Mouse (Mus musculus) embryonic facial prominence, embryonic 15.5 days (tissue): ENCODE results near the gene Ifrd2. TPM values are rescaled to one million over a fixed set of nuclear protein-coding genes. Genes with fewer than 3 reads are reported as not detected.

Source experiments
- ATAC-seq: fragments of 200-750 bp; cut with Nextera tagmentation; 2 replicates; pipeline ENCODE4 v1.8.0; 2017; ENCODE audit warnings: low read depth, moderate TSS enrichment; ENCODE audit not compliant: insufficient number of reproducible peaks, low FRiP score, low TSS enrichment
- H3K27ac ChIP-seq: fragments of 300-500 bp; sonication (generic); replicated peaks from 2 replicates; pipeline ENCODE4 v1.5.1; 2015; ENCODE audit warnings: mild to moderate bottlenecking, inconsistent platforms
- H3K27me3 ChIP-seq: fragments of 300-500 bp; sonication (generic); 2 replicates; pipeline ENCODE4 v1.6.1; 2015; ENCODE audit warnings: inconsistent platforms
- H3K36me3 ChIP-seq: fragments of 300-500 bp; sonication (generic); 2 replicates; pipeline ENCODE4 v1.6.1; 2015; ENCODE audit warnings: mild to moderate bottlenecking, inconsistent platforms
- H3K4me1 ChIP-seq: fragments of 300-500 bp; sonication (generic); 2 replicates; pipeline ENCODE4 v1.6.1; 2015; ENCODE audit warnings: inconsistent platforms
- H3K4me2 ChIP-seq: fragments of 300-500 bp; sonication (generic); replicated peaks from 2 replicates; pipeline ENCODE4 v1.6.1; 2015; ENCODE audit warnings: mild to moderate bottlenecking, inconsistent platforms
- H3K4me3 ChIP-seq: fragments of 300-500 bp; sonication (generic); replicated peaks from 2 replicates; pipeline ENCODE4 v1.5.1; 2015; ENCODE audit warnings: mild to moderate bottlenecking, inconsistent platforms
- H3K9ac ChIP-seq: fragments of 300-500 bp; sonication (generic); 2 replicates; pipeline ENCODE4 v1.6.1; 2015; ENCODE audit warnings: inconsistent platforms
- H3K9me3 ChIP-seq: fragments of 300-500 bp; sonication (generic); replicated peaks from 2 replicates; pipeline ENCODE4 v1.6.1; 2016; ENCODE audit warnings: inconsistent platforms
- WGBS: fragments of 180-500 bp; shearing (Covaris S2); methylation state at CpG from one replicate; pipeline ENCODE4 v1.1.7; 2015; 5-methylcytosine and 5-hydroxymethylcytosine counted together
- polyA plus RNA-seq: library from polyadenylated mRNA; unstranded; fragments of >200 nt; fragmentation: Nextera tagmentation; extraction: Ambion mirVana; gene quantifications from 2 replicates; pipeline ENCODE4 v1.2.1, GENCODE M21; 2015

Ifrd2 gene
- polyA plus RNA-seq, 1 experiment from 2014 or later, result 46.8 TPM

DNA sequence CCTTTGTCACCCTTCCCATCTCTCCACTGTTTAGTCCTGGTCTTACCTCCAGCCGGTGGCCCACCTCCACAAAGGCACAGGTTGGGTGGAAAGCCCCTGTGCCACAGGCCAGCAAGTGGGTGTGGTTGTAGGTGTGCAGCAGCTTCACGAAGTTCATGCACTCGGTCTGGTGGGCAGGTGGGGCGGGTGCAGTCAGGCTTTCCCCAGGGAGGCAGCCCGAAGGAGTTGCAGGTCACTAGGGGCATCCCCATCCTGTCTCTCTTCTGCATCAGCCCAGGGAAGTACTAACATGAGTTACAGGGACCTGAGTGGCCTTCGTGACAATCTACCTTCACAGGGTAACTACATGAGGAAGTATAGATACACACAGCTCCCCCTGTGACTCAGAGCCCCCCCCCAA is 15.8 kb downstream of the Ifrd2 start:
- H3K4me1 ChIP-seq, result peaks cover 58% of the 10 kb centered on the region
- H3K27me3 ChIP-seq, result no peaks in the 10 kb centered on the region
- H3K4me3 ChIP-seq, result no peak overlapping the region
- H3K9me3 ChIP-seq, result no peaks in the 10 kb centered on the region
- WGBS, result 72% methylated on average over 6 of the region's 6 CpGs
- H3K27ac ChIP-seq, result no peak overlapping the region
- no peaks in the 10 kb centered on the region for H3K36me3 ChIP-seq
- H3K4me2 ChIP-seq, result no peak overlapping the region
- no peak for ATAC-seq
- no peak overlapping the region for H3K9ac ChIP-seq

- Histone ChIP-seq H3K4me1 (peaks cover 74% of the 10 kb centered on the region), H3K4me2 (peak overlapping the region; percentile 34), H3K36me3 (no peaks in the 10 kb centered on the region), H3K27me3 (no peaks in the 10 kb centered on the region), H3K9ac (no peak overlapping the region), H3K27ac (peak overlapping the region; percentile 73), H3K9me3 (no peaks in the 10 kb centered on the region), H3K4me3 (peak overlapping the region; percentile 26)
- 31% methylated on average over 23 of the region's 23 CpGs for WGBS
- peak; percentile 18; the same call in 1 of the 2 replicates for ATAC-seq
These were observed 17.7 kb downstream of the Ifrd2 start for GRCm38 (mm10) chr9:107605041-107605661.

GRCm38 (mm10) chr9:107606591-107606990 is 19.1 kb downstream of the Ifrd2 start:
- H3K9ac ChIP-seq, result no peak overlapping the region
- H3K4me3 ChIP-seq, result peak overlapping the region; percentile 17; the same call in 1 of the 2 replicates
- WGBS, result 9% methylated on average over 9 of the region's 9 CpGs
- H3K27me3 ChIP-seq, result no peaks in the 10 kb centered on the region
- H3K36me3 ChIP-seq, result no peaks in the 10 kb centered on the region
- peak overlapping the region; percentile 55 for H3K27ac ChIP-seq
- peak overlapping the region; percentile 35 for H3K4me2 ChIP-seq
- H3K4me1 ChIP-seq, result peaks cover 81% of the 10 kb centered on the region
- H3K9me3 ChIP-seq, result no peaks in the 10 kb centered on the region
- no peak for ATAC-seq

- Histone ChIP-seq H3K27ac (0 out of 2 replicates have a peak overlapping the region, but pooled peaks have one; percentile 48), H3K36me3 (no peaks in the 10 kb centered on the region), H3K27me3 (no peaks in the 10 kb centered on the region), H3K9me3 (no peaks in the 10 kb centered on the region), H3K4me2 (peak overlapping the region; percentile 35), H3K4me3 (peak overlapping the region; percentile 17; the same call in 1 of the 2 replicates), H3K4me1 (peaks cover 85% of the 10 kb centered on the region), H3K9ac (no peak overlapping the region)
- no peak for ATAC-seq
- WGBS, result 85% methylated on average over 2 of the region's 2 CpGs
These were observed 19.6 kb downstream of the Ifrd2 start for GRCm38 (mm10) chr9:107607036-107607435.

DNA sequence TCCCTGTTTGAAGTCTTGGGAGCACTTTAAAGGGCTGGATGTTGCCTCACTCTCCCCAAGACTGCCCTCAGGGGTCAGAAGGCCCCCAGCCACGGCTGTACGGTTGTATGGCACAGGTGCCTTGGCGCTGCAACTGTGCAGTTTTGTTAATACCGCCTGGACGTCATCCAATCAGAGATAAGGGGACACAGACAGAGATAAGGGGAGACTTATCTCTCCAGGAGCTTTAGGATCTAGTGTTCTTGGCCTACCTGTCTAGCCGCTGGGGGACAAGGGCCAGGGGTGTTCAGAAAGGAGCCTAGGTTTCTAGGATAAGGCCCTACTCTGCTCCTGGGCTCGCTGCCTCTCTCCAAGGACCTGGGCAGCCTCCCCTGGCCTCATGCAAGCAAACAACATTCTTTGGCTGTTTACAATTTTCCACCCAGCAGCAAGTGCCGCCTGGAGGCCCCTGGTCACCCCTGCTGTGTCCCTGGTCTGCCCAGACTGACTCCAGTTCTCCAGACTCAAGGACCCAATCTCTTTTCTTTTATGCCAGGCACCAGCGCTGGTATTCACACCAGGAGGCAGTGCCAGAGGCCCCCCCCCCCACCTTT is 20.3 kb downstream of the Ifrd2 start:
- no peaks in the 10 kb centered on the region for H3K36me3 ChIP-seq
- no peak for ATAC-seq
- H3K27me3 ChIP-seq, result no peaks in the 10 kb centered on the region
- H3K4me2 ChIP-seq, result peak overlapping the region; percentile 35
- 0 out of 2 replicates have a peak overlapping the region, but pooled peaks have one; percentile 4 for H3K9ac ChIP-seq
- H3K4me1 ChIP-seq, result peaks cover 85% of the 10 kb centered on the region
- 50% methylated on average over 9 of the region's 9 CpGs for WGBS
- H3K9me3 ChIP-seq, result no peaks in the 10 kb centered on the region
- H3K27ac ChIP-seq, result peak overlapping the region; percentile 48; the same call in 1 of the 2 replicates
- no peak overlapping the region for H3K4me3 ChIP-seq

DNA sequence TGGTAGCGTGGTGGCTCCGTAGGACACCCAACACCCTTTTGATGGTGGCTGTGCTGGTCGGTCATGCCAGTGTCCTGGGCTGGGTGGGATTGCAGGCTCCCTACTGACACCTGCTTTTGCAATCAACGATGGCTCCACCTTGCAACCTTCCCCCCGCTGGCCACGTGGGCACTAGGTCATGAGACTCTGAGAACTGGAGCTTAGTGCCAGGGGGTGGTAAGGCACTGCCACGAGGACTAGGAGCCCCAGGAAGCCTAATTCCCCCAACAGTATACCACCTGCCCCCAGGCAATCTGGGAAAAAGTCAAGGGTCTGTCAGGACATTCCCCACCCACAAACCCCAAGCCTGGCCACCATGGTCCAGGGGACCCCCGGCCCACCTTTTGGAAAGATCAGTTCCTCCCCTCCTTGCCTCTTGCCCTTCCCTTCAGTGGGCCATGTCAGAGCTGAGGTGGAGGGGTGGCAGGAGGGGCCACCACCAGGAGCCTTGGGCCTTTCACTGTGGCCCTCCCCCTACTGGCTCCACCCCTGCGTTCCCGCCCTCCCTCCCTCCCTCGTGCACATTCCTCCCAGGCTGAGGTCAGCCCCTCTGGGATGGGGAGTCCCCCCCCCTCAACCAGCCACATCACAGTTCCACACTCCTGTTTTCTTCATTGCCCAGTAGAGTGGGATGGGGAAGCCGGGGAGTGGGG is 21.4 kb downstream of the Ifrd2 start, which contains the start of gene Sema3b:
Sema3b (minus strand) TSS at position 489 of the 692 bp plus-strand sequence.
- H3K4me1 ChIP-seq, result peaks cover 86% of the 10 kb centered on the region
- no peak for ATAC-seq
- H3K4me3 ChIP-seq, result no peak within 1 kb of the TSS
- H3K36me3 ChIP-seq, result 0 out of 2 replicates have a peak, but pooled peaks cover 4% of the 10 kb centered on the region
- H3K27me3 ChIP-seq, result no peaks in the 10 kb centered on the region
- H3K4me2 ChIP-seq, result 0 out of 2 replicates have a peak within 1 kb of the TSS, but pooled peaks have one; percentile 35
- peak within 1 kb of the TSS; percentile 95 for H3K27ac ChIP-seq
- no peaks in the 10 kb centered on the region for H3K9me3 ChIP-seq
- WGBS, result 35% methylated on average over 12 of the region's 12 CpGs
- H3K9ac ChIP-seq, result no peak within 1 kb of the TSS

GRCm38 (mm10) chr9:107609433-107609830 is 22.0 kb downstream of the Ifrd2 start:
- H3K9ac ChIP-seq, result no peak overlapping the region
- WGBS, result 58% methylated on average over 4 of the region's 4 CpGs
- no peaks in the 10 kb centered on the region for H3K9me3 ChIP-seq
- peaks cover 8% of the 10 kb centered on the region for H3K36me3 ChIP-seq
- no peak overlapping the region for H3K4me3 ChIP-seq
- no peak for ATAC-seq
- H3K4me2 ChIP-seq, result no peak overlapping the region
- H3K4me1 ChIP-seq, result peaks cover 85% of the 10 kb centered on the region
- 0 out of 2 replicates have a peak overlapping the region, but pooled peaks have one; percentile 12 for H3K27ac ChIP-seq
- no peaks in the 10 kb centered on the region for H3K27me3 ChIP-seq

GRCm38 (mm10) chr9:107611456-107612190 is 24.2 kb downstream of the Ifrd2 start:
- no peak for ATAC-seq
- Histone ChIP-seq H3K4me2 (peak overlapping the region; percentile 75), H3K27ac (peak overlapping the region; percentile 95), H3K4me1 (peaks cover 66% of the 10 kb centered on the region), H3K9ac (peak overlapping the region; percentile 37; the same call in 1 of the 2 replicates), H3K36me3 (peaks cover 30% of the 10 kb centered on the region), H3K27me3 (no peaks in the 10 kb centered on the region), H3K9me3 (no peaks in the 10 kb centered on the region), H3K4me3 (peak overlapping the region; percentile 42; the same call in 1 of the 2 replicates)
- 72% methylated on average over 6 of the region's 6 CpGs for WGBS

- Histone ChIP-seq H3K36me3 (peaks cover 36% of the 10 kb centered on the region), H3K4me2 (peak overlapping the region; percentile 75), H3K27ac (peak overlapping the region; percentile 95), H3K4me3 (peak overlapping the region; percentile 42), H3K9me3 (no peaks in the 10 kb centered on the region), H3K4me1 (peaks cover 58% of the 10 kb centered on the region), H3K9ac (peak overlapping the region; percentile 37), H3K27me3 (no peaks in the 10 kb centered on the region)
- 5% methylated on average over 38 of the region's 48 CpGs for WGBS
- peak; percentile 92 for ATAC-seq
These were observed 24.9 kb downstream of the Ifrd2 start for GRCm38 (mm10) chr9:107612191-107612944.

- Histone ChIP-seq H3K27ac (peak overlapping the region; percentile 95), H3K9me3 (no peaks in the 10 kb centered on the region), H3K4me1 (peaks cover 53% of the 10 kb centered on the region), H3K9ac (no peak overlapping the region; the same call in 1 of the 2 replicates), H3K27me3 (no peaks in the 10 kb centered on the region), H3K4me3 (peak overlapping the region; percentile 42), H3K36me3 (peaks cover 43% of the 10 kb centered on the region), H3K4me2 (peak overlapping the region; percentile 75)
- WGBS, result 8% methylated on average over 12 of the region's 12 CpGs
- ATAC-seq, result no peak
These were observed 25.6 kb downstream of the Ifrd2 start for GRCm38 (mm10) chr9:107612945-107613569.
